Mouse (Mus musculus) heart, postnatal 0 days (tissue): ENCODE measurements around the gene Hoxb9. TPM values are rescaled to one million over a fixed set of nuclear protein-coding genes. Genes with fewer than 3 reads are reported as not detected.

Source experiments
- ATAC-seq: fragments of 200-750 bp; cut with Nextera tagmentation; 2 replicates; pipeline ENCODE4 v1.8.0; 2017; ENCODE audit warnings: low read depth, moderate number of reproducible peaks, moderate library complexity; ENCODE audit not compliant: insufficient read depth
- DNase-seq: peaks from one replicate; pipeline ENCODE4 v3.0.0-alpha.2; 2016; ENCODE audit warnings: low spot score
- H3K27ac ChIP-seq: fragments of 300-500 bp; sonication (generic); 2 replicates; pipeline ENCODE4 v1.5.1; 2014; ENCODE audit warnings: low read depth, mild to moderate bottlenecking
- H3K27me3 ChIP-seq: fragments of 300-500 bp; sonication (generic); 2 replicates; pipeline ENCODE4 v1.6.1; 2014; ENCODE audit warnings: low read length, mixed read lengths; ENCODE audit not compliant: control insufficient read depth, insufficient read depth
- H3K36me3 ChIP-seq: fragments of 300-500 bp; sonication (generic); replicated peaks from 2 replicates; pipeline ENCODE4 v1.6.1; 2014; ENCODE audit warnings: low read length, mixed read lengths; ENCODE audit not compliant: control insufficient read depth, insufficient read depth
- H3K4me1 ChIP-seq: fragments of 300-500 bp; sonication (generic); 2 replicates; pipeline ENCODE4 v1.6.1; 2014; ENCODE audit warnings: antibody characterized with exemption; ENCODE audit not compliant: control insufficient read depth, insufficient read depth
- H3K4me2 ChIP-seq: fragments of 300-500 bp; sonication (generic); 2 replicates; pipeline ENCODE4 v1.6.1; 2014; ENCODE audit warnings: low read depth, mild to moderate bottlenecking, low read length, moderate library complexity
- H3K4me3 ChIP-seq: fragments of 300-500 bp; sonication (generic); 2 replicates; pipeline ENCODE4 v1.5.1; 2014; ENCODE audit warnings: low read depth, low read length
- H3K9ac ChIP-seq: fragments of 300-500 bp; sonication (generic); replicated peaks from 2 replicates; pipeline ENCODE4 v1.6.1; 2014; ENCODE audit warnings: low read depth, low read length, mixed read lengths
- H3K9me3 ChIP-seq: fragments of 300-500 bp; sonication (generic); replicated peaks from 2 replicates; pipeline ENCODE4 v1.6.1; 2016; ENCODE audit warnings: low read length; ENCODE audit not compliant: control insufficient read depth
- CTCF ChIP-seq: IDR thresholded peaks from 2 replicates; pipeline ENCODE4 v1.5.1; 2016; ENCODE audit warnings: antibody characterized with exemption, control low read depth, low read depth
- EP300 ChIP-seq: IDR thresholded peaks from 2 replicates; pipeline ENCODE4 v1.6.1; 2016; ENCODE audit warnings: antibody characterized with exemption, low read depth
- WGBS: fragments of 180-500 bp; shearing (Covaris S2); extraction: QIAGEN DNeasy Blood & Tissue Kit; methylation state at CpG from one replicate; pipeline ENCODE4 v1.1.7; 2014; 5-methylcytosine and 5-hydroxymethylcytosine counted together
- polyA plus RNA-seq: library from polyadenylated mRNA; unstranded; fragments of >200 nt; fragmentation: Nextera tagmentation; extraction: Ambion mirVana; gene quantifications from 2 replicates; pipeline ENCODE4 v1.2.1, GENCODE M21; 2015
- total RNA-seq: library from RNA; depleted of rRNA; stranded (reverse); fragments of >200 nt; gene quantifications from 2 replicates; pipeline ENCODE4 v1.2.3, GENCODE M21; 2014; ENCODE audit warnings: low replicate concordance

Gene Hoxb9
- total and polyA plus RNA-seq, 2 experiments from 2014 or later = not detected

DNA sequence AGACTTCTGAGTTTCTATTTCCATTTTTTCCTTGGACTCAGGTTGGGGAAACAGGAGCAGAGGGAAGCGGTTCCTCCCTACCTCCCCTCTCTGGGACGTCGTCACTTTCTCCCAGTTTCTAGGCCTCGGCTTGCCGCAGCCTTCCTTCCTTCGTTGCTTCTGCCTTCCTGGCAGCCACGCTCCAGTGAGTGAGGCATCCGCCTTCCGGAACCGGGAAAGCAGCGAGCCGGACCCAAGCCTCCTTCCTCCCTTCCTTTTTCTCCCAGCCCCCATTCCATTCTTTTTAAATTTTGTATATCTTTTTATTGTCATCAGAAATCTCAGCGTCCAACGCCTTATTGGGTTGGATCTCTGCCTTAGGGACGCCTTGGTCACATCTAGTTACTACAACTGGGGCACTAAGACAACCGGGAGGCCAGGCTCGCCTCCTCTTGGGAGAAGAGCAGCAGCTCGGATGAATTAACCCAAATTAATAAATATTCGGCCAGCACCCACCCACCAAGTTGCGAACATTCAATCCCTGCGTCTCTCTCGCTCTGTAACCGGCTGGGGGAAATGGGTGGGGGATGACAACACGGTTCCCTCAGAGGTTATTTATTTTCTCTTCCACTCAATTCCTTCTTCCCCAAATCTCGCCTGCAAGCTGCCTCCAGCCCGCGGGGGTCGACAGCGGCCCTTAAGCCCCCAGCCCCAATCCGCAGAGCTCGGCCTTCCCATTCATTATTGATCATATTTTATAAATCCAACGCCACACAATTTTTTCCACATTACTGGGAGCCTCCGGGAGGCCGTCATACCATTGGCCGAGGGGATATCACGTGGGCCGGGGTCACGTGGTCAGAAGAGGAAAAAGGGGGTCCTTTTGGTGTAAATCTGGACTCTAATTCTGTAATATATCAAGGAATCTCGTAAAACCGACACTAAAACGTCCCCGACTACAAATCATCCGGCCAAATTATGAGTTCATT, 14.8 kb downstream of the Hoxb9 start, which contains the start of gene Hoxb7:
Gene Hoxb7 (plus strand): TSS at position 853 of the 968 bp plus-strand sequence.
- H3K27me3 ChIP-seq = peaks cover 100% of the 10 kb centered on the region
- peak within 1 kb of the TSS; percentile 44 for H3K4me2 ChIP-seq
- no peak within 1 kb of the TSS for H3K27ac ChIP-seq
- TF ChIP-seq CTCF (no peak), EP300 (no peak)
- H3K4me1 ChIP-seq = no peaks in the 10 kb centered on the region
- no peak within 1 kb of the TSS for H3K9ac ChIP-seq
- WGBS = 3% methylated on average over 43 of the region's 43 CpGs
- DNase-seq (no peak), ATAC-seq (no peak)
- H3K4me3 ChIP-seq = peak within 1 kb of the TSS; percentile 35
- H3K9me3 ChIP-seq = no peaks in the 10 kb centered on the region
- no peaks in the 10 kb centered on the region for H3K36me3 ChIP-seq

DNA sequence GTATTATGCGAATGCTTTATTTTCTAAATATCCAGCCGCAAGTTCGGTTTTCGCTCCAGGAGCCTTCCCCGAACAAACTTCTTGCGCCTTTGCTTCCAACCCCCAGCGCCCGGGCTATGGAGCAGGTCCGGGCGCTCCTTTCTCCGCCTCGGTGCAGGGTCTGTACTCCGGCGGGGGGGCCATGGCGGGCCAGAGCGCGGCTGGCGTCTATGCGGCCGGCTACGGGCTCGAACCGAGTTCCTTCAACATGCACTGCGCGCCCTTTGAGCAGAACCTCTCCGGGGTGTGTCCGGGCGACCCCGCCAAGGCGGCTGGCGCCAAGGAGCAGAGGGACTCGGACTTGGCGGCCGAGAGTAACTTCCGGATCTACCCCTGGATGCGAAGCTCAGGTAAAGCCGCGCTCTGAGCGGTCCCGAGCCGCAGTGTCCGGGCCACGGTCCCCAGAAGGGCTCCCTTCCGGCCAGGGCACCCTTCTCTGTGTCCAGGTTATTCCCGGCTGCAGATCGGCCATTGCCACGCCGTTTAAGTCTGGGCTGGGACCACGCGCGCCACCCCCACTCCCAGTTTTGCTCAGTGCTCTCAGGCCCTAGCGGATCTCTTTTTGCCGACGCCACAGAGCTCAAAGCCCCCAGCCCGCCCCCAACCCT, 15.6 kb downstream of the Hoxb9 start:
- Histone ChIP-seq H3K27ac (no peak overlapping the region), H3K9me3 (no peaks in the 10 kb centered on the region), H3K4me2 (peak overlapping the region; percentile 44), H3K9ac (no peak overlapping the region), H3K27me3 (peaks cover 100% of the 10 kb centered on the region), H3K36me3 (no peaks in the 10 kb centered on the region), H3K4me3 (peak overlapping the region; percentile 35), H3K4me1 (no peaks in the 10 kb centered on the region)
- under 1% methylated on average over 53 of the region's 55 CpGs for WGBS
- no peak for TF ChIP-seq EP300
- TF ChIP-seq CTCF = no peak
- ATAC-seq (no peak), DNase-seq (no peak)

DNA sequence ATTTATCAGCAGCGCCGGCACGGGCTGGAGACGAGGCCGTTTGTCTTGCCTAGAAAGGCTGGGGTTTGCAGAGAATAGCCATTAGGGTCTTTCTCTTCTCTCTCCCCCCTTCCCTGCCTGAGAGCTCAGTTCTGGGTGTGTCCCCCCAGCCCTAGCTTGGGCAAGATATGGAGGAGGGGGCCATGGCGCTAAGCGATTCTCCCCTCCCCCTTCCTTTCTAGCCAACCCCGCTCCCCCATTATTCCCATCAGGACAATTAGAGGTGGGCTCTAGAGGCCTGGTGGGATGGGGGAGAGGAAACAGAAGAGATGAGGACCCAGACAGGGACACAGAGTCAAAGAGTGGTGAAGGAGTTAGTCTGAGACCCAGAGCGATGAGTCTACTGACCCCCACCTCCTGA, 16.2 kb downstream of the Hoxb9 start:
- DNase-seq (no peak), ATAC-seq (no peak)
- Histone ChIP-seq H3K36me3 (no peaks in the 10 kb centered on the region), H3K27ac (no peak overlapping the region), H3K27me3 (peaks cover 100% of the 10 kb centered on the region), H3K9ac (no peak overlapping the region), H3K4me2 (peak overlapping the region; percentile 44; the same call in 1 of the 2 replicates), H3K9me3 (no peaks in the 10 kb centered on the region), H3K4me1 (no peaks in the 10 kb centered on the region), H3K4me3 (peak overlapping the region; percentile 35)
- WGBS = 1% methylated on average over 9 of the region's 9 CpGs
- TF ChIP-seq EP300 (no peak), CTCF (no peak)

DNA sequence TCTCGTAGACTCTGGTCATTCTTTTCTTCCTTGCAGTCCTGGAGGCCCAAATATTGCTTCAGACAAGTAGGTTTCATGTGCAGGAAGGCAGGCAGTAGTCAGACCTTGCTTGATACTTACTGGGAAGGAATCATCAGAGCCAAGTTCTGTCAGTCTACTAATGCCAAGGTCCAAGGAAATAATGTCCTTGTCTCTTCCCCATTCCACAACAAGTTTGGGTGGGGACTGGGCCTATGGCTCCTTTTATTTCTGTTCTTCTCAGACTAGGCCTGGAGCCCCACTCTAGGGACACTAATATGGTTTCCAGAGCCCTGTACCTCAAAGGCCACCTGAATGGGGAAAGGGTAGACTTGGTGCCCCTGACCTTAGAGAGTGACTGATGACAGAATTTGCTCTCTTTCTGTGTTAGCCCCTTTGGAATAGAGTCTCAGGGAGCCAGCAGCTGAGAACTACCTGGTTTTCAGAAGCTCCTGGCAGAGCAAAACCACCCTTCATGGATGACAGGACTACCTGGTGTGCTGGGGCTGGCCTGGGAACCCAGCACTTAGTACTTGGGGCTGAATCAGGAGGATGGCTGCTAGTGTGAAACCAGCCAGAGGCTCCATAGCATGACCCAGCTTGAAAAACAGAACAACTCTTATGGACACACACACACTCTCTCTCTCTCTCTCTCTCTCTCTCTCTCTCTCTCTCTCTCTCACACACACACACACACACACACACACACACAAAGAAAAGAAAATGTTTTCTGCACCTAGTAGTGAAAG, 17.4 kb downstream of the Hoxb9 start:
- Histone ChIP-seq H3K4me3 (no peak overlapping the region), H3K36me3 (no peaks in the 10 kb centered on the region), H3K4me1 (no peaks in the 10 kb centered on the region), H3K9me3 (no peaks in the 10 kb centered on the region), H3K4me2 (no peak overlapping the region), H3K27ac (no peak overlapping the region), H3K27me3 (peaks cover 100% of the 10 kb centered on the region), H3K9ac (no peak overlapping the region)
- WGBS = 17% methylated on average over 1 of the region's 1 CpGs
- DNase-seq (no peak), ATAC-seq (no peak)
- TF ChIP-seq CTCF (no peak), EP300 (no peak)

DNA sequence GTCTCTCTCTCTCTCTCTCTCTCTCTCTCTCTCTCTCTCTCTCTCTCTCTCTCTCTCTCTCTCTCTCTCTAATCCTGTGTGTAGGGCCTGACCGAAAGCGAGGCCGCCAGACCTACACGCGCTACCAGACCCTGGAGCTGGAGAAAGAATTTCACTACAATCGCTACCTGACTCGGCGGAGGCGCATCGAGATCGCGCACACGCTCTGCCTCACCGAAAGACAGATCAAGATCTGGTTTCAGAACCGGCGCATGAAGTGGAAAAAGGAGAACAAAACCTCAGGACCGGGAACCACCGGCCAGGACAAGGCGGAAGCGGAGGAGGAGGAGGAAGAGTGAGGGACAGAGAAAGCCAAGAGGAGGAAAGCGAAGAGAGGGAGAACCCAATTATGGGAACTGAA, 18.0 kb downstream of the Hoxb9 start:
- H3K9ac ChIP-seq = no peak overlapping the region
- WGBS = 11% methylated on average over 21 of the region's 21 CpGs
- no peaks in the 10 kb centered on the region for H3K4me1 ChIP-seq
- H3K9me3 ChIP-seq = no peaks in the 10 kb centered on the region
- TF ChIP-seq EP300 (no peak), CTCF (no peak)
- no peaks in the 10 kb centered on the region for H3K36me3 ChIP-seq
- H3K27ac ChIP-seq = no peak overlapping the region
- H3K27me3 ChIP-seq = peaks cover 100% of the 10 kb centered on the region
- no peak overlapping the region for H3K4me2 ChIP-seq
- H3K4me3 ChIP-seq = no peak overlapping the region
- ATAC-seq = no peak
- no peak for DNase-seq
